In genomic region chr4:40702797-40703709, GRCm38 (mm10) we compare ENCODE assay signal across 8 mouse cellular contexts. TPM values are rescaled to one million over a fixed set of nuclear protein-coding genes. Genes with fewer than 3 reads are reported as not detected.
A peak's percentile ranks its signal among the peaks of the same experiment; 100 is the strongest.
DNase-seq lines count a peak whose midpoint lies in the region; ATAC-seq and TF ChIP-seq lines count a peak whose summit lies in the region.

Aptx (minus strand) TSS chr4:40703194.

- no peaks in the 10 kb centered on the region for H3K27me3 ChIP-seq in forebrain, embryonic 10.5 days (ENCODE audit: poor library complexity, severe bottlenecking)
- no peaks in the 10 kb centered on the region for H3K27me3 ChIP-seq in heart, embryonic 15.5 days
- no peaks in the 10 kb centered on the region for H3K27me3 ChIP-seq in liver, embryonic 14.5 days (ENCODE audit: control insufficient read depth, insufficient read depth, low read length)
- no peaks in the 10 kb centered on the region for H3K27me3 ChIP-seq in neural tube, embryonic 11.5 days (ENCODE audit: control insufficient read depth, insufficient read depth, low read length)
- no peaks in the 10 kb centered on the region for H3K27me3 ChIP-seq in stomach, postnatal 0 days (ENCODE audit: control insufficient read depth, insufficient read depth, low read length)

- no peaks in the 10 kb centered on the region for H3K9me3 ChIP-seq in forebrain, embryonic 10.5 days
- no peaks in the 10 kb centered on the region for H3K9me3 ChIP-seq in heart, embryonic 15.5 days (replicated peaks)
- H3K9me3 ChIP-seq in liver, embryonic 14.5 days (ENCODE audit: control insufficient read depth, low read length): no peaks in the 10 kb centered on the region
- H3K9me3 ChIP-seq in neural tube, embryonic 11.5 days (ENCODE audit: control insufficient read depth, low read length): no peaks in the 10 kb centered on the region
- H3K9me3 ChIP-seq in stomach, postnatal 0 days (ENCODE audit: control insufficient read depth, low read length): no peaks in the 10 kb centered on the region

- DNase-seq in c-Kit-negative CD71-positive TER-119-positive erythroid progenitor cells, embryonic 14.5 days (ENCODE audit: low read depth, low spot score): peak; percentile 85
- DNase-seq in forebrain, embryonic 10.5 days (ENCODE audit: extremely low spot score, low spot score): peak; percentile 97
- peak; percentile 97 to 98 for DNase-seq in kidney, postnatal 25 days
- DNase-seq in liver, embryonic 14.5 days (ENCODE audit: low read depth in 3 of 3, low spot score in 3 of 3): peak; percentile 86 to 90 (median 89)
- peak; percentile 93 for DNase-seq in neural tube, embryonic 11.5 days (ENCODE audit: low spot score)
- peak; percentile 96 for DNase-seq in stomach, postnatal 0 days (ENCODE audit: low spot score)

- peak within 1 kb of the TSS; percentile 66 for H3K4me2 ChIP-seq in heart, embryonic 15.5 days
- H3K4me2 ChIP-seq in liver, embryonic 14.5 days (ENCODE audit: low read depth): peak within 1 kb of the TSS; percentile 93
- H3K4me2 ChIP-seq in neural tube, embryonic 11.5 days (ENCODE audit: low read depth): peak within 1 kb of the TSS; percentile 74
- H3K4me2 ChIP-seq in stomach, postnatal 0 days (replicated peaks; ENCODE audit: low read depth): peak within 1 kb of the TSS; percentile 72

- peak within 1 kb of the TSS; percentile 94 for H3K27ac ChIP-seq in forebrain, embryonic 10.5 days
- H3K27ac ChIP-seq in heart, embryonic 15.5 days: peak within 1 kb of the TSS; percentile 96
- peak within 1 kb of the TSS; percentile 72 for H3K27ac ChIP-seq in liver, embryonic 14.5 days
- peak within 1 kb of the TSS; percentile 77 for H3K27ac ChIP-seq in neural tube, embryonic 11.5 days (ENCODE audit: low read depth, low read length)
- peak within 1 kb of the TSS; percentile 98 for H3K27ac ChIP-seq in stomach, postnatal 0 days (replicated peaks)

- no peak; the same call in 1 of the 2 replicates for TF ChIP-seq EP300 in liver, embryonic 14.5 days (IDR thresholded peaks at IDR 0.05; ENCODE audit: low read depth)
- peak; percentile 42 for TF ChIP-seq EP300 in stomach, postnatal 0 days (optimal IDR thresholded peaks at IDR 0.05)

- TF ChIP-seq CTCF in liver, embryonic 14.5 days (IDR thresholded peaks at IDR 0.05; ENCODE audit: low read depth): peak; percentile 28
- peak; percentile 39 for TF ChIP-seq CTCF in stomach, postnatal 0 days (IDR thresholded peaks at IDR 0.05; ENCODE audit: low read depth)

- H3K4me1 ChIP-seq in forebrain, embryonic 10.5 days: peaks cover 28% of the 10 kb centered on the region
- H3K4me1 ChIP-seq in heart, embryonic 15.5 days (replicated peaks): peaks cover 17% of the 10 kb centered on the region
- peaks cover 8 to 26% of the 10 kb centered on the region in 2 experiments for H3K4me1 ChIP-seq in liver, embryonic 14.5 days (replicated peaks; ENCODE audit: control insufficient read depth in 2 of 2, insufficient read depth in 2 of 2, low read length in 1 of 2)
- H3K4me1 ChIP-seq in neural tube, embryonic 11.5 days (ENCODE audit: control insufficient read depth, insufficient read depth, low read length): peaks cover 12% of the 10 kb centered on the region
- H3K4me1 ChIP-seq in stomach, postnatal 0 days (replicated peaks; ENCODE audit: control insufficient read depth, insufficient read depth): peaks cover 10% of the 10 kb centered on the region

- H3K9ac ChIP-seq in heart, embryonic 15.5 days: peak within 1 kb of the TSS; percentile 58
- H3K9ac ChIP-seq in liver, embryonic 14.5 days (replicated peaks): peak within 1 kb of the TSS; percentile 61
- H3K9ac ChIP-seq in neural tube, embryonic 11.5 days (ENCODE audit: low read length): peak within 1 kb of the TSS; percentile 57
- peak within 1 kb of the TSS; percentile 70 for H3K9ac ChIP-seq in stomach, postnatal 0 days (ENCODE audit: low read length)

- H3K36me3 ChIP-seq in forebrain, embryonic 10.5 days (replicated peaks): no peaks in the 10 kb centered on the region
- no peaks in the 10 kb centered on the region for H3K36me3 ChIP-seq in heart, embryonic 15.5 days
- H3K36me3 ChIP-seq in liver, embryonic 14.5 days (replicated peaks; ENCODE audit: control insufficient read depth, insufficient read depth, low read depth): no peaks in the 10 kb centered on the region
- no peaks in the 10 kb centered on the region for H3K36me3 ChIP-seq in neural tube, embryonic 11.5 days (ENCODE audit: control insufficient read depth, insufficient read depth, low read length)
- H3K36me3 ChIP-seq in stomach, postnatal 0 days (ENCODE audit: control insufficient read depth, insufficient read depth, low read length): no peaks in the 10 kb centered on the region

- peak; percentile 93 for ATAC-seq in CD4-positive, CD25-positive, alpha-beta regulatory T cell, adult 4 months
- ATAC-seq in heart, embryonic 15.5 days (replicated peaks; ENCODE audit: insufficient number of reproducible peaks, insufficient read depth, low FRiP score, low read depth): peak; percentile 90
- peak; percentile 84 for ATAC-seq in liver, embryonic 14.5 days (ENCODE audit: insufficient read depth)
- peak; percentile 92 for ATAC-seq in neural tube, embryonic 11.5 days (ENCODE audit: insufficient read depth, low FRiP score, low TSS enrichment)
- peak; percentile 91 for ATAC-seq in stomach, postnatal 0 days (ENCODE audit: low FRiP score, low TSS enrichment)

- WGBS in forebrain, embryonic 10.5 days: under 1% methylated on average over 42 of the region's 42 CpGs
- under 1% methylated on average over 42 of the region's 42 CpGs for WGBS in heart, embryonic 15.5 days
- WGBS in liver, embryonic 14.5 days (ENCODE audit: insufficient replicate concordance): under 1% methylated on average over 42 of the region's 42 CpGs
- WGBS in neural tube, embryonic 11.5 days: under 1% methylated on average over 42 of the region's 42 CpGs
- WGBS in stomach, postnatal 0 days: under 1% methylated on average over 42 of the region's 42 CpGs

- peak within 1 kb of the TSS; percentile 70 for H3K4me3 ChIP-seq in forebrain, embryonic 10.5 days
- peak within 1 kb of the TSS; percentile 63 for H3K4me3 ChIP-seq in heart, embryonic 15.5 days
- peak within 1 kb of the TSS; percentile 75 to 96 for H3K4me3 ChIP-seq in liver, embryonic 14.5 days (ENCODE audit: insufficient read depth in 1 of 2, low read depth in 2 of 2, low read length in 2 of 2)
- H3K4me3 ChIP-seq in neural tube, embryonic 11.5 days (ENCODE audit: low read depth, low read length): peak within 1 kb of the TSS; percentile 59
- peak within 1 kb of the TSS; percentile 62 for H3K4me3 ChIP-seq in stomach, postnatal 0 days (ENCODE audit: low read depth, low read length)

RNA-seq across cellular contexts. Expression of gene Aptx, which starts in this region (rescaled TPM):
- polyA plus RNA-seq in CD4-positive, CD25-positive, alpha-beta regulatory T cell, adult 4 months (2017; shearing (Covaris generic)): 10 to 100 TPM; 30.5 to 44.1 TPM
- 34.6 and 36.3 TPM in 2 replicates for polyA plus RNA-seq in forebrain, embryonic 10.5 days (2016; fragmentation: Nextera tagmentation; extraction: Ambion mirVana)
- 21.9 and 27.0 TPM in 2 replicates for polyA plus RNA-seq in heart, embryonic 15.5 days (2015; fragmentation: Nextera tagmentation; extraction: Ambion mirVana)
- 2.4 and 4.8 TPM in 2 replicates for polyA plus RNA-seq in liver, embryonic 14.5 days (2012; rRNA removed)
- 8.3 and 9.5 TPM in 2 replicates for polyA plus RNA-seq in liver, embryonic 14.5 days (2014; fragmentation: Nextera tagmentation; extraction: Ambion mirVana)
- polyA plus RNA-seq in neural tube, embryonic 11.5 days (2014; fragmentation: Nextera tagmentation; extraction: Ambion mirVana): 42.5 and 44.0 TPM in 2 replicates
- polyA plus RNA-seq in stomach, postnatal 0 days (2015; fragmentation: Nextera tagmentation; extraction: Ambion mirVana): 21.2 and 24.0 TPM in 2 replicates

Comparison
In these comparisons a context has a peak if more than half of its experiments do, and no peak if none do; other contexts are left out.
1. Peak in every context shown above with its lines: DNase-seq, ATAC-seq, H3K4me3 ChIP-seq and H3K27ac ChIP-seq.